8 mouse cellular contexts compared by ENCODE assay signal in genomic region chr10:81420191-81420767, GRCm38 (mm10). TPM values are rescaled to one million over a fixed set of nuclear protein-coding genes. Genes with fewer than 3 reads are reported as not detected.
DNase-seq lines count a peak whose midpoint lies in the region; ATAC-seq lines count a peak whose summit lies in the region.

No protein-coding gene starts in this region.

- intact Hi-C loops in gastrocnemius, postnatal 36 days (cut with DNase I): no loop called here

- no peak for ATAC-seq in frontal cortex, adult (ENCODE audit: low TSS enrichment)

- DNase-seq in kidney, adult 18-20 months: peak; percentile 4
- DNase-seq in kidney, adult 11 months: no peak
- DNase-seq in urinary bladder, adult 2 months (ENCODE audit: low spot score): peak; percentile 18
- DNase-seq in urinary bladder, postnatal 36 days (ENCODE audit: low spot score in 2 of 2): no peak
- DNase-seq in gastrocnemius, postnatal 36 days: peak; percentile 6 to 25
- peak; percentile 19 to 58 for DNase-seq in urinary bladder, postnatal 4 days (ENCODE audit: low spot score in 2 of 2)
- DNase-seq in spleen, postnatal 14 days (ENCODE audit: low spot score in 2 of 2): no peak

RNA-seq across cellular contexts. Expression of gene Smim24, which starts 27.4 kb away (rescaled TPM):
- 5.0 and 6.9 TPM in 2 replicates for polyA plus RNA-seq in urinary bladder, adult 2 months (2012; rRNA removed)
- under 1 TPM; 0.37 to 0.38 TPM for total RNA-seq in gastrocnemius, postnatal 36 days (2021)

RNA-seq across cellular contexts. Expression of gene Gm48552, which starts 31.5 kb away (rescaled TPM):
- polyA plus RNA-seq in urinary bladder, adult 2 months (2012; rRNA removed): 2.7 and 3.6 TPM in 2 replicates
- under 1 TPM; 0.59 to 0.77 TPM for total RNA-seq in gastrocnemius, postnatal 36 days (2021)

RNA-seq across cellular contexts. Expression of gene Nfic, which starts 35.2 kb away (rescaled TPM):
- 28.4 and 67.0 TPM in 2 replicates for polyA plus RNA-seq in urinary bladder, adult 2 months (2012; rRNA removed)
- 100 to 1,000 TPM; 219 to 237 TPM for total RNA-seq in gastrocnemius, postnatal 36 days (2021)

RNA-seq across cellular contexts. Expression of gene Gm48551, which starts 36.0 kb away (rescaled TPM):
- 3.6 and 3.8 TPM in 2 replicates for polyA plus RNA-seq in urinary bladder, adult 2 months (2012; rRNA removed)
- 1 to 10 TPM in 1 of 2 experiments, under 1 TPM in 1; 0.89 to 1.2 TPM for total RNA-seq in gastrocnemius, postnatal 36 days (2021)

RNA-seq across cellular contexts. Expression of gene Dohh, which starts 36.1 kb away (rescaled TPM):
- 42.9 and 47.4 TPM in 2 replicates for polyA plus RNA-seq in urinary bladder, adult 2 months (2012; rRNA removed)
- total RNA-seq in gastrocnemius, postnatal 36 days (2021): 10 to 100 TPM; 36.5 to 42.5 TPM

Comparison
In these comparisons a context has a peak if more than half of its experiments do, and no peak if none do; other contexts are left out.
1. DNase-seq: peak in kidney, adult 18-20 months (single experiment), urinary bladder, adult 2 months (single experiment), gastrocnemius, postnatal 36 days (2 of 2) and urinary bladder, postnatal 4 days (2 of 2); none in kidney, adult 11 months (single experiment), urinary bladder, postnatal 36 days (0 of 2) and spleen, postnatal 14 days (0 of 2).